Mouse (Mus musculus) CH12.LX (cell line): ENCODE data around the gene Stom. TPM values are rescaled to one million over a fixed set of nuclear protein-coding genes. Genes with fewer than 3 reads are reported as not detected.
A peak's percentile ranks its signal among the peaks of the same experiment; 100 is the strongest.

Source experiments
- DNase-seq: peaks from one replicate; pipeline ENCODE4 v3.0.0-alpha.2; 2013; ENCODE audit errors: extremely low read depth
- H3K27ac ChIP-seq: 2 replicates; pipeline ENCODE4 v1.5.1; 2012; ENCODE audit warnings: low read depth, mild to moderate bottlenecking, control low read depth, moderate library complexity; ENCODE audit not compliant: insufficient read depth
- H3K27me3 ChIP-seq: replicated peaks from 2 replicates; pipeline ENCODE3; 2012; ENCODE audit warnings: inconsistent platforms
- H3K36me3 ChIP-seq, 2 experiments: replicated peaks in 1 of 2; 2 replicates each; pipeline versions ENCODE3 to v1.6.1; 2012; ENCODE audit warnings: inconsistent platforms in 1 of 2, low read length in 1 of 2, mild to moderate bottlenecking in 1 of 2, mixed read lengths in 1 of 2, moderate library complexity in 1 of 2; ENCODE audit not compliant: control insufficient read depth in 1 of 2, insufficient read depth in 1 of 2
- H3K4me1 ChIP-seq, 2 experiments: 2 replicates each; pipeline ENCODE4 v1.6.1; 2012; ENCODE audit warnings: inconsistent platforms in 1 of 2, moderate library complexity in 1 of 2; ENCODE audit not compliant: insufficient read depth in 2 of 2, control insufficient read depth in 1 of 2
- H3K4me2 ChIP-seq: 2 replicates; pipeline ENCODE4 v1.6.1; 2012; ENCODE audit warnings: low read depth, mild to moderate bottlenecking, control low read depth; ENCODE audit not compliant: poor library complexity, insufficient read depth, severe bottlenecking
- H3K4me3 ChIP-seq, 3 experiments: fragments of 150-350 bp in 1 of 3; sonication (generic) in 1 of 3; replicated peaks in 1 of 3; 2 replicates each; pipeline versions ENCODE3 to v1.5.1; 2011 to 2012; ENCODE audit warnings: low read depth in 2 of 3, low read length in 2 of 3, mild to moderate bottlenecking in 2 of 3, moderate library complexity in 2 of 3, control low read depth in 1 of 3, improper control_type of control experiment in 1 of 3, inconsistent platforms in 1 of 3, mixed read lengths in 1 of 3; ENCODE audit not compliant: poor library complexity in 1 of 3
- H3K79me2 ChIP-seq: replicated peaks from 2 replicates; pipeline ENCODE4 v1.6.1; 2012; ENCODE audit warnings: mild to moderate bottlenecking, moderate library complexity; ENCODE audit not compliant: control insufficient read depth, poor library complexity, insufficient read depth, severe bottlenecking; ENCODE audit errors: extremely low read depth
- H3K9ac ChIP-seq: 2 replicates; pipeline ENCODE4 v1.6.1; 2012; ENCODE audit warnings: low read depth, mild to moderate bottlenecking, control low read depth, moderate library complexity; ENCODE audit not compliant: insufficient read depth
- H3K9me3 ChIP-seq: replicated peaks from 2 replicates; pipeline ENCODE3; 2012; ENCODE audit warnings: low read length, inconsistent platforms, mixed read lengths
- BHLHE40 ChIP-seq: IDR thresholded peaks from 2 replicates; pipeline ENCODE4 v1.6.1; 2011; ENCODE audit warnings: mild to moderate bottlenecking, low read depth, low read length, improper control_type of control experiment
- CHD1 ChIP-seq: IDR thresholded peaks from 2 replicates; pipeline ENCODE4 v1.6.1; 2012; ENCODE audit warnings: low read depth, low read length, improper control_type of control experiment, inconsistent platforms
- CHD2 ChIP-seq: IDR thresholded peaks from 2 replicates; pipeline ENCODE4 v1.6.1; 2011; ENCODE audit warnings: low read length, improper control_type of control experiment
- CTCF ChIP-seq, 2 experiments: IDR thresholded peaks in 1 of 2; conservative IDR thresholded peaks in 1 of 2; 2 replicates each; pipeline ENCODE4 v1.5.1; 2011 to 2012; ENCODE audit warnings: low read depth in 2 of 2, low read length in 2 of 2, improper control_type of control experiment in 1 of 2, inconsistent platforms in 1 of 2, mild to moderate bottlenecking in 1 of 2, moderate library complexity in 1 of 2
- E2F4 ChIP-seq: IDR thresholded peaks from 2 replicates; pipeline ENCODE4 v1.6.1; 2011; ENCODE audit warnings: low read depth, low read length, improper control_type of control experiment; ENCODE audit not compliant: insufficient replicate concordance
- ELF1 ChIP-seq: IDR thresholded peaks from 2 replicates; pipeline ENCODE4 v1.6.1; 2014; ENCODE audit warnings: low read depth, mild to moderate bottlenecking, inconsistent platforms, low read length, improper control_type of control experiment
- GABPA ChIP-seq: IDR thresholded peaks from 2 replicates; pipeline ENCODE4 v1.6.1; 2012; ENCODE audit warnings: low read depth, low read length, improper control_type of control experiment, inconsistent platforms; ENCODE audit not compliant: insufficient replicate concordance
- HCFC1 ChIP-seq: IDR thresholded peaks from 2 replicates; pipeline ENCODE4 v1.6.1; 2012; ENCODE audit warnings: low read depth, mild to moderate bottlenecking, inconsistent platforms, low read length, improper control_type of control experiment
- IRF4 ChIP-seq: IDR thresholded peaks from 2 replicates; pipeline ENCODE4 v1.6.1; 2014; ENCODE audit warnings: low read depth, mild to moderate bottlenecking, inconsistent platforms, low read length, improper control_type of control experiment
- JUND ChIP-seq: conservative IDR thresholded peaks from 2 replicates; pipeline ENCODE4 v1.6.1; 2011; ENCODE audit warnings: low read depth, low read length, improper control_type of control experiment
- KAT2A ChIP-seq: IDR thresholded peaks from 2 replicates; pipeline ENCODE4 v1.6.1; 2012; ENCODE audit warnings: low read length, improper control_type of control experiment, inconsistent platforms; ENCODE audit not compliant: insufficient replicate concordance
- MAFK ChIP-seq: IDR thresholded peaks from 2 replicates; pipeline ENCODE4 v1.6.1; 2011; ENCODE audit warnings: low read length, improper control_type of control experiment; ENCODE audit not compliant: insufficient replicate concordance
- MEF2A ChIP-seq: IDR thresholded peaks from 2 replicates; pipeline ENCODE4 v1.6.1; 2014; ENCODE audit warnings: low read depth, mild to moderate bottlenecking, inconsistent platforms, low read length, improper control_type of control experiment, borderline replicate concordance
- MYC ChIP-seq: IDR thresholded peaks from 2 replicates; pipeline ENCODE4 v1.6.1; 2011; ENCODE audit warnings: low read depth, mild to moderate bottlenecking, improper control_type of control experiment, low read length
- NELFE ChIP-seq: IDR thresholded peaks from 2 replicates; pipeline ENCODE4 v1.6.1; 2011; ENCODE audit warnings: low read depth, low read length, improper control_type of control experiment
- NRF1 ChIP-seq: IDR thresholded peaks from 2 replicates; pipeline ENCODE4 v1.6.1; 2014; ENCODE audit warnings: low read depth, mild to moderate bottlenecking, inconsistent platforms, low read length, improper control_type of control experiment, moderate library complexity
- PAX5 ChIP-seq: IDR thresholded peaks from 2 replicates; pipeline ENCODE4 v1.6.1; 2012; ENCODE audit warnings: low read length, inconsistent platforms, mixed read lengths
- POLR2AphosphoS2 ChIP-seq: IDR thresholded peaks from 2 replicates; pipeline ENCODE4 v1.6.1; 2011; ENCODE audit warnings: low read depth, low read length, improper control_type of control experiment
- RAD21 ChIP-seq: IDR thresholded peaks from 2 replicates; pipeline ENCODE4 v1.6.1; 2011; ENCODE audit warnings: low read depth, mild to moderate bottlenecking, low read length, improper control_type of control experiment, moderate library complexity
- SMC3 ChIP-seq: IDR thresholded peaks from 2 replicates; pipeline ENCODE4 v1.6.1; 2011; ENCODE audit warnings: low read depth, low read length, improper control_type of control experiment
- TBP ChIP-seq: conservative IDR thresholded peaks from 2 replicates; pipeline ENCODE4 v1.6.1; 2011; ENCODE audit warnings: low read depth, low read length, improper control_type of control experiment
- TCF12 ChIP-seq: IDR thresholded peaks from 2 replicates; pipeline ENCODE4 v1.6.1; 2014; ENCODE audit warnings: low read depth, mild to moderate bottlenecking, inconsistent platforms, low read length, improper control_type of control experiment
- USF1 ChIP-seq: IDR thresholded peaks from 2 replicates; pipeline ENCODE4 v1.6.1; 2014; ENCODE audit warnings: low read depth, mild to moderate bottlenecking, inconsistent platforms, low read length, improper control_type of control experiment
- ZC3H11A ChIP-seq: IDR thresholded peaks from 2 replicates; pipeline ENCODE4 v1.6.1; 2012; ENCODE audit warnings: low read depth, mild to moderate bottlenecking, inconsistent platforms, low read length, improper control_type of control experiment
- ZKSCAN1 ChIP-seq: IDR thresholded peaks from 2 replicates; pipeline ENCODE4 v1.6.1; 2012; ENCODE audit warnings: low read depth, inconsistent platforms, low read length, improper control_type of control experiment, borderline replicate concordance
- ZNF384 ChIP-seq: IDR thresholded peaks from 2 replicates; pipeline ENCODE4 v1.6.1; 2012; ENCODE audit warnings: low read depth, low read length, improper control_type of control experiment, inconsistent platforms
- dilution Hi-C: fragments of 300-500 bp; cut with MboI; formaldehyde crosslinking; loops from 2 replicates; pipeline ENCODE4 v1.14.3; 2020; ENCODE audit warnings: low sequenced_read_pairs; ENCODE audit not compliant: extremely low pct_unique_long_range_greater_than_20kb, extremely low pct_ligation_motif_present
- in situ Hi-C: fragments of 300-500 bp; cut with MboI; formaldehyde crosslinking; loops from 3 replicates; pipeline ENCODE4 v1.14.3; 2019; ENCODE audit warnings: low sequenced_read_pairs, low pct_ligation_motif_present, low pct_unique_long_range_greater_than_20kb, mixed read lengths
- polyA plus RNA-seq: library from polyadenylated mRNA; unstranded; fragments of >175 nt; gene quantifications from 2 replicates; pipeline ENCODE4 v1.2.1, GENCODE M21; 2012; ENCODE audit warnings: low read depth; ENCODE audit not compliant: insufficient read length
- total RNA-seq, 2 experiments: library from RNA; depleted of rRNA; stranded (reverse); fragments of 300-350 nt in 1 of 2; fragments of >200 nt in 1 of 2; gene quantifications; 2 replicates each; pipeline ENCODE4 v1.2.3; 2012 to 2014

Gene Stom
- total and polyA plus RNA-seq, 3 experiments: 4.3 to 6.3 (median 5.8) TPM

- Histone ChIP-seq H3K9ac (no peak overlapping the region), H3K4me1 (peaks cover 0 to 9% of the 10 kb centered on the region in 2 experiments; a peak in 2 of 4 replicates), H3K27me3 (no peaks in the 10 kb centered on the region), H3K9me3 (no peaks in the 10 kb centered on the region), H3K4me2 (no peak overlapping the region), H3K79me2 (no peaks in the 10 kb centered on the region), H3K36me3 (peaks cover 4 to 67% of the 10 kb centered on the region in 2 experiments), H3K4me3 (no peak overlapping the region), H3K27ac (no peak overlapping the region)
- no peak for DNase-seq
- dilution Hi-C loops (no loop called here), in situ Hi-C loops (loop anchor here (5.0 to 25.0 kb wide), 3 partner anchors 38 to 613 kb away; partner anchors contain the start of gene Stom)
- no peak for TF ChIP-seq IRF4
- TF ChIP-seq ZNF384: no peak
These were observed 37.3 kb downstream of the Stom start for GRCm38 (mm10) chr2:35299437-35299836.

GRCm38 (mm10) chr2:35297703-35298332 lies 39.0 kb downstream of the Stom start:
- Histone ChIP-seq H3K9ac (no peak overlapping the region), H3K79me2 (no peaks in the 10 kb centered on the region), H3K36me3 (peaks cover 7 to 68% of the 10 kb centered on the region in 2 experiments), H3K27me3 (no peaks in the 10 kb centered on the region), H3K4me1 (peaks cover 0 to 9% of the 10 kb centered on the region in 2 experiments; a peak in 2 of 4 replicates), H3K4me2 (no peak overlapping the region), H3K9me3 (no peaks in the 10 kb centered on the region), H3K4me3 (no peak overlapping the region), H3K27ac (no peak overlapping the region)
- peak; percentile 73 for DNase-seq
- TF ChIP-seq ZC3H11A (peak; percentile 76), NRF1 (no peak), POLR2AphosphoS2 (no peak), RAD21 (peak; percentile 95), ZKSCAN1 (no peak), CTCF (conservative IDR thresholded peaks at IDR 0.05 in 1 of 2, IDR thresholded peaks at IDR 0.05 in 1 of 2; ENCODE audit: low read depth in 2 of 2, low read length in 2 of 2) (peak; percentile 97 to 99), HCFC1 (no peak), BHLHE40 (no peak), CHD1 (no peak), TCF12 (no peak), PAX5 (no peak), ZNF384 (no peak), MEF2A (no peak), ELF1 (no peak), E2F4 (no peak), TBP (no peak), KAT2A (no peak), MYC (no peak), GABPA (no peak), JUND (no peak), USF1 (no peak), CHD2 (no peak), IRF4 (peak; percentile 30; the same call in 1 of the 2 replicates), NELFE (no peak; the same call in 1 of the 2 replicates), MAFK (no peak), SMC3 (peak; percentile 97)
- in situ Hi-C loops: loop anchor here (5.0 to 25.0 kb wide), 3 partner anchors 39 to 614 kb away; partner anchors contain the start of gene Stom
- dilution Hi-C loops: no loop called here
